9 mouse cellular contexts compared by ENCODE assay signal in the genomic region with DNA sequence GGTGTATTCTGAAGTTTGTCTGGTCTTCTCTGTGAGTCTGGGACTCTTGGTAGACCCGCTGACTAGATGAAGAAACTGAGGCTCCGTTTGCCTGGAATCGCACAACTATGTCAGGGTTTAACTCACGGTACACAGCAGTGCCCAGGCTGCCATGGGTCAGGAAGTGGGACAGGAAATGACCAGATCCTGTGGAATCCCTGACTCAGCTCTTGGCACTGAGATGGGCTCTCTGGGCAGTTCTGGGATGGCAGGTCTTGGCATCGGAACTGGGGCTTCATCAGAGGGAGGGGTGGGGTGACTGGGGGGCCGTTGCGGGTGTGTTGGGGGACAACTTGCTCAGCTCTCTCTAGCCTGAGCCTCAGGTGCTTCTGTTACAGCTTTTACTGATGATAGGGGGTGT. TPM values are rescaled to one million over a fixed set of nuclear protein-coding genes. Genes with fewer than 3 reads are reported as not detected.
DNase-seq lines count a peak whose midpoint lies in the region; ATAC-seq and TF ChIP-seq lines count a peak whose summit lies in the region.
"Had no signal": no experiment of that assay in that cellular context is flagged by ENCODE, and none has a peak within 500 bp of the region (broad histone marks: within the 10 kb centered on the region; RNA-seq: fewer than 3 reads in every experiment).

No protein-coding gene starts in this region.

- no peak overlapping the region for H3K4me3 ChIP-seq in liver, adult 2 months (ENCODE audit: insufficient read depth, low read depth, low read length)
- no peak overlapping the region for H3K4me3 ChIP-seq in liver, postnatal 0 days (ENCODE audit: low read depth, low read length)

- TF ChIP-seq CTCF in liver, adult 2 months (IDR thresholded peaks at IDR 0.05; ENCODE audit: low read depth, low read length), result no peak
- TF ChIP-seq CTCF in liver, postnatal 0 days (IDR thresholded peaks at IDR 0.05; ENCODE audit: low read depth), result no peak

- ATAC-seq in liver, postnatal 0 days, result no peak

- no peaks in the 10 kb centered on the region for H3K9me3 ChIP-seq in liver, postnatal 0 days (ENCODE audit: low read length)

- no peaks in the 10 kb centered on the region for H3K27me3 ChIP-seq in liver, adult 2 months (ENCODE audit: control insufficient read depth, insufficient read depth, low read length)
- no peaks in the 10 kb centered on the region for H3K27me3 ChIP-seq in liver, postnatal 0 days (ENCODE audit: insufficient read depth, low read length)

- no peak for TF ChIP-seq EP300 in liver, postnatal 0 days (IDR thresholded peaks at IDR 0.05; ENCODE audit: low read depth)

- peaks cover 61% of the 10 kb centered on the region for H3K4me1 ChIP-seq in liver, adult 2 months (ENCODE audit: control insufficient read depth, insufficient read depth, low read length)
- peaks cover 38% of the 10 kb centered on the region for H3K4me1 ChIP-seq in liver, postnatal 0 days (ENCODE audit: insufficient read depth)

- H3K9ac ChIP-seq in liver, adult 2 months (ENCODE audit: low read depth, low read length), result peak overlapping the region; percentile 4; the same call in 1 of the 2 replicates
- H3K9ac ChIP-seq in liver, postnatal 0 days (replicated peaks), result no peak overlapping the region

- no peak for TF ChIP-seq POLR2A in liver, adult 2 months (IDR thresholded peaks at IDR 0.05; ENCODE audit: extremely low read depth, insufficient read depth, low read length)

- H3K36me3 ChIP-seq in liver, adult 2 months (ENCODE audit: control insufficient read depth, insufficient read depth, low read length), result peaks cover 6% of the 10 kb centered on the region; the same call in 1 of the 2 replicates
- H3K36me3 ChIP-seq in liver, postnatal 0 days (replicated peaks; ENCODE audit: insufficient read depth, low read length), result peaks cover 4% of the 10 kb centered on the region; the same call in 1 of the 2 replicates

- H3K27ac ChIP-seq in liver, adult 2 months (replicated peaks; ENCODE audit: insufficient read depth, low read depth, low read length), result peak overlapping the region; percentile 94
- H3K27ac ChIP-seq in liver, postnatal 0 days (ENCODE audit: low read depth), result no peak overlapping the region

- peak; percentile 87 for DNase-seq in liver, adult 2 months (ENCODE audit: extremely low read depth, low read depth, low spot score)
- no peak for DNase-seq in liver, postnatal 0 days
- DNase-seq in adrenal gland, postnatal 36 days, result peak; percentile 82 to 86
- peak; percentile 71 for DNase-seq in kidney, adult 11 months
- DNase-seq in lung, postnatal 10 days, result peak; percentile 84
- no peak for DNase-seq in layer of hippocampus, postnatal 25 days (ENCODE audit: extremely low spot score in 1 of 2, low spot score in 1 of 2)
- no peak for DNase-seq in frontal cortex, postnatal 10 days (ENCODE audit: low spot score in 2 of 2)
- DNase-seq in gastrocnemius, postnatal 10 days, result no peak

- no peak overlapping the region for H3K4me2 ChIP-seq in liver, postnatal 0 days (ENCODE audit: low read depth, low read length)

- H3K79me2 ChIP-seq in liver, adult 2 months (ENCODE audit: control insufficient read depth, insufficient read depth, low read length), result peaks cover 37% of the 10 kb centered on the region; the same call in 1 of the 2 replicates

- 12% methylated on average over 7 of the region's 7 CpGs for WGBS in liver, adult 2 months
- 55% methylated on average over 7 of the region's 7 CpGs for WGBS in liver, postnatal 0 days (ENCODE audit: insufficient replicate concordance)

RNA-seq across cellular contexts. Expression of a gene that starts 10.0 kb away (rescaled TPM):
- 7.7 and 9.3 TPM in 2 replicates for total RNA-seq in liver, adult 2 months (2014; rRNA removed)
- 11.6 and 12.0 TPM in 2 replicates for polyA plus RNA-seq in liver, adult 2 months (2012; rRNA removed)
- polyA plus RNA-seq in liver, postnatal 0 days (2015; fragmentation: Nextera tagmentation; extraction: Ambion mirVana), result 1.5 and 2.4 TPM in 2 replicates
- total RNA-seq in adrenal gland, postnatal 36 days (2021), result 10 to 100 TPM; 14.4 to 23.6 TPM
- total RNA-seq in layer of hippocampus, postnatal 25 days (2021), result 1 to 10 TPM in 1 of 2 experiments, under 1 TPM in 1; 0.99 to 1.4 TPM
- 1 to 10 TPM; 3.9 to 5.9 TPM for total RNA-seq in gastrocnemius, postnatal 10 days (2021)

RNA-seq across cellular contexts. Expression of a gene that starts 56.9 kb away (rescaled TPM):
- total RNA-seq in liver, adult 2 months (2014; rRNA removed), result 0.40 and 0.46 TPM in 2 replicates
- 4.5 and 10.3 TPM in 2 replicates for polyA plus RNA-seq in liver, adult 2 months (2012; rRNA removed)
- 0.53 and 0.96 TPM in 2 replicates for polyA plus RNA-seq in liver, postnatal 0 days (2015; fragmentation: Nextera tagmentation; extraction: Ambion mirVana)
- 1 to 10 TPM; 1.8 to 2.7 TPM for total RNA-seq in adrenal gland, postnatal 36 days (2021)
- 1 to 10 TPM; 2.8 to 3.1 TPM for total RNA-seq in layer of hippocampus, postnatal 25 days (2021)
- under 1 TPM in 1 of 2 experiments, not detected in 1; 0.16 TPM for total RNA-seq in gastrocnemius, postnatal 10 days (2021)
- total RNA-seq: common myeloid progenitor, adult 5-6 weeks had no signal

Comparison
In these comparisons a context has a peak if more than half of its experiments do, and no peak if none do; other contexts are left out.
1. DNase-seq: peak in liver, adult 2 months (single experiment), adrenal gland, postnatal 36 days (2 of 2), kidney, adult 11 months (single experiment) and lung, postnatal 10 days (single experiment); none in liver, postnatal 0 days (single experiment), layer of hippocampus, postnatal 25 days (0 of 2), frontal cortex, postnatal 10 days (0 of 2) and gastrocnemius, postnatal 10 days (single experiment).